Mouse (Mus musculus) neural tube, embryonic 13.5 days (tissue): ENCODE results near the gene Dand5. TPM values are rescaled to one million over a fixed set of nuclear protein-coding genes. Genes with fewer than 3 reads are reported as not detected.

Source experiments
- ATAC-seq: fragments of 200-750 bp; cut with Nextera tagmentation; 2 replicates; pipeline ENCODE4 v1.8.0; 2017; ENCODE audit warnings: low read depth, mild to moderate bottlenecking, moderate TSS enrichment, moderate library complexity
- H3K27ac ChIP-seq: fragments of 300-500 bp; sonication (generic); replicated peaks from 2 replicates; pipeline ENCODE4 v1.5.1; 2015; ENCODE audit warnings: moderate library complexity, mild to moderate bottlenecking, inconsistent platforms
- H3K27me3 ChIP-seq: fragments of 300-500 bp; sonication (generic); 2 replicates; pipeline ENCODE4 v1.6.1; 2015; ENCODE audit warnings: mild to moderate bottlenecking, inconsistent platforms
- H3K36me3 ChIP-seq: fragments of 300-500 bp; sonication (generic); 2 replicates; pipeline ENCODE4 v1.6.1; 2015; ENCODE audit warnings: mild to moderate bottlenecking, inconsistent platforms
- H3K4me1 ChIP-seq: fragments of 300-500 bp; sonication (generic); replicated peaks from 2 replicates; pipeline ENCODE4 v1.6.1; 2015; ENCODE audit warnings: inconsistent platforms
- H3K4me2 ChIP-seq: fragments of 300-500 bp; sonication (generic); 2 replicates; pipeline ENCODE4 v1.6.1; 2015; ENCODE audit warnings: inconsistent platforms, mild to moderate bottlenecking, moderate library complexity
- H3K4me3 ChIP-seq: fragments of 300-500 bp; sonication (generic); 2 replicates; pipeline ENCODE4 v1.5.1; 2015; ENCODE audit warnings: mild to moderate bottlenecking, inconsistent platforms
- H3K9ac ChIP-seq: fragments of 300-500 bp; sonication (generic); 2 replicates; pipeline ENCODE4 v1.6.1; 2015; ENCODE audit warnings: moderate library complexity, mild to moderate bottlenecking, inconsistent platforms
- H3K9me3 ChIP-seq: fragments of 300-500 bp; sonication (generic); 2 replicates; pipeline ENCODE4 v1.6.1; 2016; ENCODE audit warnings: inconsistent platforms
- WGBS: fragments of 180-500 bp; shearing (Covaris S2); methylation state at CpG from one replicate; pipeline ENCODE4 v1.1.7; 2015; 5-methylcytosine and 5-hydroxymethylcytosine counted together
- polyA plus RNA-seq: library from polyadenylated mRNA; unstranded; fragments of >200 nt; fragmentation: Nextera tagmentation; extraction: Ambion mirVana; gene quantifications from 2 replicates; pipeline ENCODE4 v1.2.1, GENCODE M21; 2015

The Dand5 gene
- polyA plus RNA-seq = 12.3 and 12.8 TPM in 2 replicates

DNA sequence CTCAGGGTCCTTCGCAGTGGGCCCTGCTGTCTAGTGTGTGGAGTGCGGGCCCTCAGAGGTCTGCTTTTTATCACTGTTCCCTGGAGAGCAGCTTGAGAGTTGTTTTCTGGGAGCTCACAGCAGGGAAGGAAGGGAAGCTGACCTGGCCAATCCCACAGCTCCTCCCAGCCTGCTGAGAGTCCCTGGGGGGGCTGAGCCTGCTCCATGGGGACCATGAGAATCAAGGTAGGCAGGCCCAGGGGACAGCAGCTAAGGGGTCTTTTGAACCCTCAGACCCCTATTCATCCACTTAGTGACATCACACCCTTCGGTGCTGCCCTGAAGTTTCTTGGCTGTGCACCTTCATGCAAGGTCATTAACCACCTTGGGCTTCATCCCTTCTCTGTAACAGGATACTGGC lies at the start of gene Dand5:
Gene Dand5 (minus strand): TSS at position 101 of the 400 bp plus-strand sequence.
- peaks cover 10% of the 10 kb centered on the region; the same call in 1 of the 2 replicates for H3K4me1 ChIP-seq
- WGBS = 45% methylated on average over 3 of the region's 3 CpGs
- H3K9ac ChIP-seq = peak within 1 kb of the TSS; percentile 61
- peak within 1 kb of the TSS; percentile 24 for H3K4me3 ChIP-seq
- H3K27me3 ChIP-seq = no peaks in the 10 kb centered on the region
- H3K36me3 ChIP-seq = no peaks in the 10 kb centered on the region
- H3K9me3 ChIP-seq = no peaks in the 10 kb centered on the region
- H3K4me2 ChIP-seq = peak within 1 kb of the TSS; percentile 55
- ATAC-seq = no peak
- H3K27ac ChIP-seq = no peak within 1 kb of the TSS

DNA sequence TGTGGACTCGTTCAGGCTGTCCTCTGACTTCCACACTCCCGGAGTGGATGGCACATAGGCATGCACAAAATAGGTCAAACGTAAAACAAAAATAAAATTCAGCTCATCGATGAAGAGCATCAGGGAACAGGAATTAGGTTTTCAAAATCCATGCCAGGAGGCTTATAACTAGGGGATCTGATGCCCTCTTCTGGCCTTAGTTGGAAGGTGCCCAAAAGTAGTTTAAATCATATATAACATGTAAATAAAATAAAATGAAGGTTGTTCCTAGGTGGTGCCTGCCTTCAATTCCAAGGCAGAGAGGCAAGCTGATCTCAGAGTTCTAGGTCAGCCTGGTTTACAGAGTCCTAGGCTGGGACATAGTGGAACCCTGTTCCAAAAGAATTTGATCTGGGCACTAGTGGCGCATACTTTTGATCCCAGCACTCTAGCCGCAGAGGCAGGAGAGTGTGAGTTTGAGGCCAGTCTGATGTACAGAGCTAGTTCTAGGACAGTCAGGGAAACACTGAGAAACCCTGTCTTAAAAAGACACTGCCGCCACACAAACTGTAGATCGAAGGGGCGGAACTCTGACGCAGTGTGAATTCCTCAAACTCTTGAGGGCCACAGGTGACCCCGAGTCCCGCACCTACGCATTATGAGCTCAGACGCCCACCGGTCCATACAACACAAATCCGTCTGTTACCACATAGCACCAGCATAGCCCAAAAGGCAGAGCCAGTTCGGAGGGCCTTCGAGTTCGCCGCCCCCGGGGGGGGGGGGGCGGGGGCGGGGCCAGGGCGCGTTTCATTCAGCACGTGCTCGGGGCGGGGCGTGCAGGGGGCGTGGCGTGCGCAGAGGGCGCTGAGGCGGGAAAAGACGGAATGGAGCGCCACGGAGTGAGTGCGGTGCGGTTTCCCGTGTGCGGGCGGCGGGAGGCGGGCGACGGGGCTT lies 49.0 kb upstream of the Dand5 start, which contains the start of gene Syce2:
Gene Syce2 (plus strand): TSS at position 736 of the 933 bp plus-strand sequence.
- H3K9ac ChIP-seq = peak within 1 kb of the TSS; percentile 65
- H3K4me2 ChIP-seq = peak within 1 kb of the TSS; percentile 80
- no peaks in the 10 kb centered on the region for H3K9me3 ChIP-seq
- peaks cover 39% of the 10 kb centered on the region for H3K36me3 ChIP-seq
- peak within 1 kb of the TSS; percentile 41 for H3K4me3 ChIP-seq
- H3K4me1 ChIP-seq = peaks cover 11% of the 10 kb centered on the region
- ATAC-seq = peak; percentile 77
- 14% methylated on average over 46 of the region's 46 CpGs for WGBS
- no peak within 1 kb of the TSS for H3K27ac ChIP-seq
- peaks cover 10% of the 10 kb centered on the region for H3K27me3 ChIP-seq

DNA sequence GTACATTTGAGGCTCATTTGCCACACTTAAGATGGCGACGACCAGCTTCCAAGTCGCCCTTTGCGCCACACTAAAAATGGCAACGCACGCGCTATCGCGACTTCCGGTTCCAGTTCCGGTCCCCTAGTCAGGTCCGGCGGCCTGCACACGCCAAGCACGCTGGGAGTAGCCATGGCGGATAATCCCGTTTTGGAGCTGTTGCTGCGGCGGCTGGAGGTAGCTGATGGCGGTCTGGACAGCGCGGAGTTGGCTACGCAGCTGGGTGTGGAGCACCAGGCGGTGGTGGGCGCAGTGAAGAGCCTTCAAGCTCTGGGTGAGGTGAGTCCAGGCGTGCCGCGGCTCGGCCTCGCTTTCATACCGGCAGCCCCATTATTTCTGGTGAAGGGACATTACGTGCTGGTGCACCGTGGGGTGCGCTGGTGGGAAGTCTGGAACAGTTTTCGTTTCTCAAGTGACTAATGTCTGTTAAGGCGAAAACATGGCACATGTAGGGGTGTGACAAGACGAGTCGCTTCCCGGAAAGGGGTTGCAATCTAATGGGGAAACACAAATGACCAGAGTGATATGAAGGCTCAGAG lies 34.3 kb upstream of the Dand5 start, which contains the start of gene Farsa:
Gene Farsa (plus strand): TSS at position 126 of the 578 bp plus-strand sequence.
- Histone ChIP-seq H3K4me1 (peaks cover 23% of the 10 kb centered on the region), H3K9me3 (no peaks in the 10 kb centered on the region), H3K4me2 (peak within 1 kb of the TSS; percentile 97), H3K9ac (peak within 1 kb of the TSS; percentile 91), H3K27me3 (peaks cover 3% of the 10 kb centered on the region; the same call in 1 of the 2 replicates), H3K27ac (peak within 1 kb of the TSS; percentile 79), H3K4me3 (peak within 1 kb of the TSS; percentile 90), H3K36me3 (peaks cover 30% of the 10 kb centered on the region)
- ATAC-seq = peak; percentile 93
- WGBS = under 1% methylated on average over 39 of the region's 39 CpGs

DNA sequence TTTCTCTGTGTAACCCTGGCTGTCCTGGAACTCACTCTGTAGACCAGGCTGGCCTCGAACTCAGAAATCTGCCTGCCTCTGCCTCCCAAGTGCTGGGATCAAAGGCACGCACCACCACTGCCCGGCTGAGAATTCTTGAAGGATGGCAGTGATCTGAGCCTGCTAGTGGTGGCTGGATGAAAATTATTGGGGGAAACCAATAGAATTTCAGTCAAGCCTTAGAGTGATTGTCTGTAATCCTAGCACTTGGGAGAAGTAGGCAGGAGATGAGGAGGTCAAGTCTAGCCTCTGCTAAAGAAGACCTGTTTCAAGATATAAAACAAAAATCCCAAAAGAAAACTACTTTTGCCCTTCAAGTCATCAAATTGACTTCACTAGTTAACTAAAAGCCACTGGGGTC lies 33.8 kb upstream of the Dand5 start:
- H3K4me1 ChIP-seq = peaks cover 23% of the 10 kb centered on the region
- peak; percentile 28 for ATAC-seq
- peak overlapping the region; percentile 90 for H3K4me3 ChIP-seq
- 98% methylated on average over 3 of the region's 3 CpGs for WGBS
- no peaks in the 10 kb centered on the region for H3K9me3 ChIP-seq
- no peak overlapping the region for H3K4me2 ChIP-seq
- peaks cover 3% of the 10 kb centered on the region; the same call in 1 of the 2 replicates for H3K27me3 ChIP-seq
- peaks cover 24% of the 10 kb centered on the region for H3K36me3 ChIP-seq
- no peak overlapping the region for H3K9ac ChIP-seq
- no peak overlapping the region for H3K27ac ChIP-seq

DNA sequence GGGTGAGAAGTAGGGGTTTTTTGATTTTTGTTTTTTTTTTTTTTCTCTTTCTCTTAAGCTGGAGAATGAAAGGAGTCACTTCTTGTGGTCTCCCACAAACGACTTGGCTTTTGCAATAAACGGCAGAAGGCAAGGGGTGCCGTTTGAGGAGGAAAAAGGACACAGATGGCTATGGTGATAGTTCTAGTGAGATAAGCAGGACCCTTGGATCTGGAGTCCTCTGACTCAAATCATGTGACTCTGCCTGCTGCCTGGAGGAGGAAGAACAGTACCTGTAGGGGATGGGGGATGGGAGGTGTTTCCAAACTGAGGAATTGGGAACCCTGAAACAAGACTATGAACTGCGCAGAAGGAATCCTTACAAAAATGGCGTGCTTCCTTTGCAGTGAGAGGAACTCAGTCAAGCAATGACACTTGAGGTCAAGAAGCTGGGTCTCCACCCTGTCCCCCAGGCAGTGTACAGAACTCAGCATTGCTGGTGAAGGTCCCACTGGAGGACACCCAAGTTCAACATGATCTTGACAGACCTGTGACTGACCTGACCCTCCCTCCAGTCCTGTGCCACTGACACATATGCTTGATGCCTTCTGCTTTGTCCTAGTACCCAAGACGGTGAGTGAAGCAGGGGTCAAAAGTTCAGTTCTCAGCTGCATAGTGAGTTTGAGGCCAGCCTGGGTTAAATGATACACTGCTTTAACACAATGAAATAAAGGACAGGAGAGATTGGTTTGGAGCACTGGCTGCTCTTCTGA lies 25.2 kb upstream of the Dand5 start:
- H3K27me3 ChIP-seq = no peaks in the 10 kb centered on the region
- H3K4me3 ChIP-seq = peak overlapping the region; percentile 92
- WGBS = 35% methylated on average over 6 of the region's 6 CpGs
- H3K9ac ChIP-seq = peak overlapping the region; percentile 79
- H3K4me2 ChIP-seq = peak overlapping the region; percentile 74
- H3K4me1 ChIP-seq = peaks cover 36% of the 10 kb centered on the region
- peak overlapping the region; percentile 87 for H3K27ac ChIP-seq
- no peaks in the 10 kb centered on the region for H3K9me3 ChIP-seq
- peaks cover 26% of the 10 kb centered on the region for H3K36me3 ChIP-seq
- ATAC-seq = no peak

DNA sequence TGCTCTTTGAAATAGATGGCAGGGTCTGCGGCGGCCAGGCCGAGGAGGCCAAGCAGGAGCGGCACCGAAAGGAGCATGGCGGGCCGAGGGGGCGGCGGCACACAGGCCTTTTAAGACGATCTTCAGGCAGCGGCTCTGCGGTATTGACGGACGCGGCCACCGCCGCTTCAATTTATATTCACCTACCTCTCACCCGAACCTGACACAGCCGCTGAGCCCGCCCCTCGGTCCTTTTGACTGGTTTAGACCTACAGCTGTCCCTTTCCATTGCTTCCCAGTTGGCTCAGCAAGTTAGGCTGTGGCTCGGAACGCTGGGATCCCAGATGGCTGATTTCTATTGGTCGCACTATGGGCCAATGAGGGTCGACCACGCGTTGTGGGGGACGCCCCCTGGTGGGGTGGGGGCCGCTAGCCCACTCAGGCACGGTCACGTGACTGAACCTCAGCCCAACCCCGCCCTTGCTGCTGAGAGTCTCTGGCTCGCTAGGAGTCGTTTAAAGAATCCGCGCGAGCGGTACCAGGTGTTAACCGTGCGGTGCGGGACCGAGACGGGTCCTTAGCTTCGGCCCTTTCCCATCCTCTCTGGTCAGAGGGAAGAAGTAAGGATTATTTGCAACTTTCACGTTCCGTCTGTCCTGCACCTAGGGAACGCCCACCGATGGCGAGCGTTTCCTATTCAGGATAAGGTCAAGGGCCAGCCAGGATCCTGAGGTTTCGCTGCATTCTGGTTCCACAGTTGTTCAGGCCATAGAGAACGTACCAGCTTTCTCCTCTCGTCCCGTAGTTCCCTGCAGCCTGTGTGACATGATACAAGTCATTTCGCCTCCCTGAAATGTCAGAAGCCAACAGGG lies 24.3 kb upstream of the Dand5 start, which contains the start of gene Calr:
Gene Calr (minus strand): TSS at position 213 of the 851 bp plus-strand sequence.
- Histone ChIP-seq H3K4me1 (peaks cover 42% of the 10 kb centered on the region), H3K4me2 (peak within 1 kb of the TSS; percentile 90), H3K4me3 (peak within 1 kb of the TSS; percentile 92), H3K36me3 (peaks cover 35% of the 10 kb centered on the region), H3K9ac (peak within 1 kb of the TSS; percentile 96), H3K27ac (peak within 1 kb of the TSS; percentile 92), H3K9me3 (no peaks in the 10 kb centered on the region), H3K27me3 (no peaks in the 10 kb centered on the region)
- peak; percentile 99 for ATAC-seq
- under 1% methylated on average over 55 of the region's 55 CpGs for WGBS

DNA sequence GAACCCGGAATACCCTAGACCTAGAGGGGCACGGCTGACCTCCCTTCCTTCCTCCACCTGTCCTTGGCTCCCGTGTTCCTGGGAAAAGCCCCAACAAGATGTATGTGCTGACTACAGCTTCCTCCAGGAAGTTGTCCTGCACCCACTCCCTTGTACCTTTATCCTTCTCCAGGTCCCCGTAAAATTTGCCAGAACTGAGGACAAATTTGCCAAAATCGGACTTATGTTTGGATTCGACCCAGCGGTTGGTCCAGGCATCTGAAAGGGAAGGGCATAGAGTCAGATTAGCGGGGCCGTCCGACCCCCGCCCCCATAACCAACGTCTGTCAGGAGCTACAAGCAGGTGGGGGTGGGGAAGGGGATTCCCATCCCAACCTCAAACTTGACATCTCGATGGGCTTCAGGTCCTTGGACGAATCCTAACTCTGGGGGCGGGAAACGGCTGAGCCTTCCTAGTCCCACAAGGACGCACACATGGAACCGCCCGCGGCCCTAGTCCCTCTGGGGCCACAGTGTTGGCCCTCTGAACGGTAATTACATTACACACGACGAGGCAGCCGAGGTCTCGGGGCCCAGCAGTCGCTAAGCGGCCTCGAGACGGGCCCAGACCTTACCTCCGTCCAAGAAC lies 23.6 kb upstream of the Dand5 start:
- peak overlapping the region; percentile 90 for H3K4me2 ChIP-seq
- peak; percentile 36 for ATAC-seq
- peak overlapping the region; percentile 92 for H3K4me3 ChIP-seq
- H3K4me1 ChIP-seq = peaks cover 42% of the 10 kb centered on the region
- peaks cover 42% of the 10 kb centered on the region for H3K36me3 ChIP-seq
- H3K27ac ChIP-seq = peak overlapping the region; percentile 92
- peak overlapping the region; percentile 96 for H3K9ac ChIP-seq
- H3K9me3 ChIP-seq = no peaks in the 10 kb centered on the region
- 0% methylated on average over 30 of the region's 30 CpGs for WGBS
- H3K27me3 ChIP-seq = no peaks in the 10 kb centered on the region

DNA sequence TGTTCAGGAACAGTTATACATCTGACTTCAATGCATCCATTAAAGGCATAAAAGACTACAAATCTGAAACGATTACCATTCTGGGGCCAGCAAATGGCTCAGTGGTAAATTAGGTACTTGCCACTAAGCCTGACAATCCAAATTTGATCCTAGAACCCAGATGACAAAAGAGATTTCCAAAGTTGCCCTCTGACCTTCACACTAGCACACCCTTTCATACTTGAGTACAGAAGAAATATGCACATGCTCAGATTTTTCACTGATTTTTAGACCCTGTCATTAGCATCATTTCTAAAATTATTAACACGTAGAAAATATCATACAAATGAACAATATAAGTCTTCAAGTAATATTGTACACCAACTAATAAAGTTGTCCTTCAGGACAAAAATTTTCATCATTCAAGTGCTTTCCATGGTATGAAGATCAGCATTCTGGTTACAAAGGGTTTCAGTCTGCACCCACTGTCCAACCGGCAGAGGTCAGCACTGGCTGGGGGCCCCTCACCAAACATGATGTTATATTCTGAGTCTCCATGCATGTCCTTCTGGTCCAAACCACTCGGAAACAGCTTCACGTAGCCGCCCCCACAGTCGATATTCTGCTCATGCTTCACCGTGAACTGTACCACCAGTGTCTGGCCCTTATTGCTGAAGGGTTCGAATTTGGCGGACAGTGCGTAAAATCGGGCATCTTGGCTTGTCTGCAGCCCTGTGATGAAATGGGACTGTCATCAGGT lies 22.9 kb upstream of the Dand5 start:
- H3K27me3 ChIP-seq = no peaks in the 10 kb centered on the region
- H3K4me2 ChIP-seq = peak overlapping the region; percentile 90
- 18% methylated on average over 12 of the region's 12 CpGs for WGBS
- peak overlapping the region; percentile 92 for H3K4me3 ChIP-seq
- peak overlapping the region; percentile 96 for H3K9ac ChIP-seq
- H3K4me1 ChIP-seq = peaks cover 42% of the 10 kb centered on the region
- no peaks in the 10 kb centered on the region for H3K9me3 ChIP-seq
- peak overlapping the region; percentile 92 for H3K27ac ChIP-seq
- ATAC-seq = no peak
- H3K36me3 ChIP-seq = peaks cover 45% of the 10 kb centered on the region

DNA sequence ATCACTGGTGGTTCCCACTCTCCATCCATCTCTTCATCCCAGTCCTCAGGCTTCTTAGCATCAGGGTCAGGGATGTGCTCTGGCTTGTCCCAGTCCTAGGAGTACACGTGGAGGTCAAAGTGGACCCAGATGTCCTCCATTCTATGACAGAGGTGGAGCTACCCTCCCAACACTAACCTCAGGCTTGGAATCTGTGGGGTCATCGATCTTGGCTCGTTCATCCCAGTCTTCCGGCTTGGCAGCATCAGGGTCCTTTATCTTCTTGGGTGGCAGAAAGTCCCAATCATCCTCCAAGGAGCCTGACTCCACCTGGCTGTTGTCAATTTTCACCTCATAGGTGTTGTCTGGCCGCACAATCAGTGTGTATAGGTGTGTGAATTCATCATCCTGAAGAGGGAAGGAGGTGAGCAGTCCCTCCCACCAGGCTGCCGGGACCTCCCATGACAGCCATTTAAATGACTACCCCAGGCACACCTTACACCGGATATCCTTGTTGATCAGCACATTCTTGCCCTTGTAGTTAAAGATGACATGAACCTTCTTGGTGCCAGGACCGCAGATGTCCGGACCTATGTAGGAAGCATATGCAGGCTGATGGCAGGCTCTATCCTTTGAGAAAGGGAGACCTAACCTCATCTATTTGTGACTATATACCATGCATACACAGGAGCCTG lies 21.9 kb upstream of the Dand5 start:
- 89% methylated on average over 9 of the region's 9 CpGs for WGBS
- Histone ChIP-seq H3K4me2 (peak overlapping the region; percentile 90), H3K27ac (0 out of 2 replicates have a peak overlapping the region, but pooled peaks have one; percentile 4), H3K27me3 (no peaks in the 10 kb centered on the region), H3K36me3 (peaks cover 45% of the 10 kb centered on the region), H3K4me3 (peak overlapping the region; percentile 92), H3K9me3 (no peaks in the 10 kb centered on the region), H3K4me1 (peaks cover 46% of the 10 kb centered on the region), H3K9ac (peak overlapping the region; percentile 96)
- no peak for ATAC-seq

DNA sequence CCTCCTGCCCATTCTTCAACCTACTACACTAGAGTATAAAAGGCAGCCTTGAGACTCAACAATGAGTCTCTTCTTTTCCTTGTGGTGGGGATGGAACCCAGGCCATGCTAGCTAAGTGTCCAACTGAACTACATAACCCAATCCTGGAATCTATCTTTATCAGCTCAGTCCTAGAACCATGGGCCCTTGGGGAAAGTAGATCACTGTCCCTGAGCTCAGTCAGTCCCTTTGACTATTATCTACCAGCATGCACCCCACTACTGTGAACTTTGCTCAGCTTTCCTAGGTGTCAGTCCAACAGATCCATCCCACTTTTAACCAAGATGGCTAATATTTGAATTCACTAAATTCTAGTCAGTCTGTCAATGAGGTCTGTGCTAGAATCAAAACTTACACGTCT lies 18.9 kb upstream of the Dand5 start:
- no peak overlapping the region for H3K4me2 ChIP-seq
- H3K4me1 ChIP-seq = peaks cover 57% of the 10 kb centered on the region
- 67% methylated on average over 1 of the region's 1 CpGs for WGBS
- 0 out of 2 replicates have a peak overlapping the region, but pooled peaks have one; percentile 89 for H3K27ac ChIP-seq
- no peaks in the 10 kb centered on the region for H3K27me3 ChIP-seq
- H3K9ac ChIP-seq = no peak overlapping the region
- H3K36me3 ChIP-seq = peaks cover 67% of the 10 kb centered on the region
- ATAC-seq = no peak
- H3K9me3 ChIP-seq = no peaks in the 10 kb centered on the region
- H3K4me3 ChIP-seq = no peak overlapping the region
